Mouse (Mus musculus): ENCODE results near the gene Fkbp7. TPM values are rescaled to one million over a fixed set of nuclear protein-coding genes. Genes with fewer than 3 reads are reported as not detected.

The Fkbp7 gene
- polyA plus RNA-seq, 1 experiment from 2014 or later = 57.9 TPM

DNA sequence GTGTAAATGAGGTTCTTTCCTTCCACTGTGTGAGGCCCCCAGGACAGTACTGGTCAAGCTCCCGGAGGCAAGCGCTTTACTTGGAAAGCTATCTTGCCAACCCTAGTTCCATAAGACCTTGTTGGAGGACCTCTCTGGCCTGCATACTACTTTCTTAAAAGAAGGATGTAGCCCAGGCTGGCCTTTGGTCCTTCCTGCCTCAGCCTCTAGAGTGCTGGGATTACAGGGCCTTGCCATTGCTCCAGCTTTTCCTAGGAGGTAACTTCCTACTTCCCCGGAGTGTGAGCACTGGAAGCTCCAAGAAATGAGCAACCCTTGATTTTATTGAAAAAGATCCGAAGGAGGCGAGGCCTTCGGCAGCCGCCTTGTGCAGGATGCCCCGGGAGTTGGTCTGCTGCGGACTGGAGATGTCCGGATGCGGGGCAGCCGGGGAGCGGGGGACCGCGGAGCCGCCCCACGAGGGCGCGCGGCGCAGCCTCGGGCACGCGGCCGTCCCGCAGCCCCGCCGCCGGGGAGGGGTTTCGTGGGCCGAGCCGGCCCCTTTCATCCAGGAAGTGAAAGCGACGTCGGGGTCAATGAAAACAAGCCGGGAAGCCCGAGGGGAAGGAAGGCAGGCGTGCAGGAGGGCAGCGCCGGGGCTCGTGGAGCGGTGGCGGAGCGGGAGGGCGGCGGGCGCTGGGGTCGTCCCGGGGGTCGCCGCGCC is 2.0 kb upstream of the Fkbp7 start, which contains the start of gene Plekha3:
TSS of gene Plekha3 (plus strand) at position 557 of the 703 bp plus-strand sequence.
- peak within 1 kb of the TSS; percentile 41 for H3K4me2 ChIP-seq (ENCODE audit: low read length)
- WGBS = 4% methylated on average over 49 of the region's 52 CpGs
- H3K9ac ChIP-seq (ENCODE audit: low read length) = peak within 1 kb of the TSS; percentile 72
- ATAC-seq (replicated peaks; ENCODE audit: low FRiP score, low TSS enrichment, low read depth) (peak; percentile 79), DNase-seq (ENCODE audit: low spot score) (peak; percentile 87)
- peak within 1 kb of the TSS; percentile 82 for H3K27ac ChIP-seq (ENCODE audit: low read depth)
- H3K4me3 ChIP-seq (ENCODE audit: low read depth, low read length) = peak within 1 kb of the TSS; percentile 80
- H3K27me3 ChIP-seq (replicated peaks; ENCODE audit: control insufficient read depth, insufficient read depth, low read length) = no peaks in the 10 kb centered on the region
- H3K36me3 ChIP-seq (ENCODE audit: control insufficient read depth, insufficient read depth, low read length) = no peaks in the 10 kb centered on the region
- peaks cover 9% of the 10 kb centered on the region for H3K4me1 ChIP-seq (replicated peaks; ENCODE audit: control insufficient read depth, insufficient read depth, low read length)
- no peaks in the 10 kb centered on the region for H3K9me3 ChIP-seq (ENCODE audit: control insufficient read depth, low read length)

DNA sequence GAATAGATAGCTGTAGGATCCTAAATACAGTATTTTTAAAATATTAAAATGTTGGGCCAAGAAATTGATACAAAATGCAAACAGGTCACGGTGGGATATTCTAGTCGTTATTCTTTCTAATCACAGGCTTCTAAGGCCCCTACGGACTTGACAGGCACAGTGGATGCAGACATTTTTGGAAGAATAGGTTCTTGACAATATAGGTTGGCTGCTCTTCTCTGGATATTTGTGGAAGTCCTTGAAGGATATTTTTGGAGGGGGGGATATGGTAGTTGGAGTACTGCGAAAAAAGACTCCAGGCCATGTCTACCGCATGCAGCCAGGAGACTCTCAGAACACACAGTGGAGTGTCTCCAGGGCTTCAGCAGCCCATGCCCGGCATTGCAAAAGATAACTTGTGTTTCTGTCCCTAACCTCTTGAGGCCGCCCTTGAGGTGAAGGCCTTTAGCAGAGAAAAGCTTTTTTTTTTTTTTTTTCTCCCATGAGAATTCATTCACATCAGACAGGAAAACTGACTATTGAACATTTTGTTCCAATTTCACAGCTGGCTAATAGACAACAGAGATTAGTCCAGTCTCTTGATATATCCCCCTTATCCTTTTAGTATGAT is 661 bp upstream of the Fkbp7 start:
- Histone ChIP-seq H3K4me1 (replicated peaks; ENCODE audit: control insufficient read depth, insufficient read depth, low read length) (peaks cover 9% of the 10 kb centered on the region), H3K9ac (ENCODE audit: low read length) (no peak overlapping the region), H3K27me3 (replicated peaks; ENCODE audit: control insufficient read depth, insufficient read depth, low read length) (no peaks in the 10 kb centered on the region), H3K4me2 (ENCODE audit: low read length) (peak overlapping the region; percentile 79), H3K4me3 (ENCODE audit: low read depth, low read length) (peak overlapping the region; percentile 55), H3K27ac (ENCODE audit: low read depth) (peak overlapping the region; percentile 82; the same call in 1 of the 2 replicates), H3K9me3 (ENCODE audit: control insufficient read depth, low read length) (no peaks in the 10 kb centered on the region), H3K36me3 (ENCODE audit: control insufficient read depth, insufficient read depth, low read length) (peaks cover 9% of the 10 kb centered on the region)
- ATAC-seq (replicated peaks; ENCODE audit: low FRiP score, low TSS enrichment, low read depth) = no peak
- 45% methylated on average over 7 of the region's 7 CpGs for whole genome bisulfite sequencing
- no peak for DNase-seq (ENCODE audit: low spot score)

- Histone ChIP-seq H3K27me3 (replicated peaks; ENCODE audit: control insufficient read depth, insufficient read depth, low read length) (no peaks in the 10 kb centered on the region), H3K4me2 (ENCODE audit: low read length) (peak overlapping the region; percentile 79), H3K9ac (ENCODE audit: low read length) (peak overlapping the region; percentile 67), H3K4me1 (replicated peaks; ENCODE audit: control insufficient read depth, insufficient read depth, low read length) (peaks cover 9% of the 10 kb centered on the region), H3K9me3 (ENCODE audit: control insufficient read depth, low read length) (no peaks in the 10 kb centered on the region), H3K4me3 (ENCODE audit: low read depth, low read length) (peak overlapping the region; percentile 55), H3K27ac (ENCODE audit: low read depth) (peak overlapping the region; percentile 82), H3K36me3 (ENCODE audit: control insufficient read depth, insufficient read depth, low read length) (peaks cover 14% of the 10 kb centered on the region)
- 15% methylated on average over 9 of the region's 9 CpGs for WGBS
- ATAC-seq (replicated peaks; ENCODE audit: low FRiP score, low TSS enrichment, low read depth) (no peak), DNase-seq (ENCODE audit: low spot score) (peak; percentile 55)
Measured at GRCm38 (mm10) chr2:76672134-76672745, 676 bp downstream of the Fkbp7 start.

GRCm38 (mm10) chr2:76671641-76672040 is 1.3 kb downstream of the Fkbp7 start:
- 83% methylated on average over 6 of the region's 6 CpGs for WGBS
- Histone ChIP-seq H3K9ac (ENCODE audit: low read length) (peak overlapping the region; percentile 67), H3K36me3 (ENCODE audit: control insufficient read depth, insufficient read depth, low read length) (peaks cover 17% of the 10 kb centered on the region), H3K9me3 (ENCODE audit: control insufficient read depth, low read length) (no peaks in the 10 kb centered on the region), H3K4me3 (ENCODE audit: low read depth, low read length) (peak overlapping the region; percentile 55), H3K27ac (ENCODE audit: low read depth) (no peak overlapping the region), H3K27me3 (replicated peaks; ENCODE audit: control insufficient read depth, insufficient read depth, low read length) (no peaks in the 10 kb centered on the region), H3K4me1 (replicated peaks; ENCODE audit: control insufficient read depth, insufficient read depth, low read length) (peaks cover 6% of the 10 kb centered on the region), H3K4me2 (ENCODE audit: low read length) (peak overlapping the region; percentile 79)
- ATAC-seq (replicated peaks; ENCODE audit: low FRiP score, low TSS enrichment, low read depth) (no peak), DNase-seq (ENCODE audit: low spot score) (no peak)

- ATAC-seq (replicated peaks; ENCODE audit: low FRiP score, low TSS enrichment, low read depth) = no peak
- Histone ChIP-seq H3K4me1 (replicated peaks; ENCODE audit: control insufficient read depth, insufficient read depth, low read length) (no peaks in the 10 kb centered on the region), H3K9ac (ENCODE audit: low read length) (no peak overlapping the region), H3K27me3 (replicated peaks; ENCODE audit: control insufficient read depth, insufficient read depth, low read length) (no peaks in the 10 kb centered on the region), H3K4me3 (ENCODE audit: low read depth, low read length) (no peak overlapping the region), H3K27ac (ENCODE audit: low read depth) (no peak overlapping the region), H3K9me3 (ENCODE audit: control insufficient read depth, low read length) (no peaks in the 10 kb centered on the region), H3K36me3 (ENCODE audit: control insufficient read depth, insufficient read depth, low read length) (peaks cover 46% of the 10 kb centered on the region), H3K4me2 (ENCODE audit: low read length) (no peak overlapping the region)
- DNase-seq (ENCODE audit: low spot score) = no peak
- whole genome bisulfite sequencing = 77% methylated on average over 5 of the region's 5 CpGs
Measured at GRCm38 (mm10) chr2:76667200-76667599, 5.7 kb downstream of the Fkbp7 start.

- DNase-seq (ENCODE audit: low spot score) (no peak), ATAC-seq (replicated peaks; ENCODE audit: low FRiP score, low TSS enrichment, low read depth) (no peak)
- no peaks in the 10 kb centered on the region for H3K27me3 ChIP-seq (replicated peaks; ENCODE audit: control insufficient read depth, insufficient read depth, low read length)
- no peak overlapping the region for H3K4me3 ChIP-seq (ENCODE audit: low read depth, low read length)
- H3K4me1 ChIP-seq (replicated peaks; ENCODE audit: control insufficient read depth, insufficient read depth, low read length) = no peaks in the 10 kb centered on the region
- no peak overlapping the region for H3K9ac ChIP-seq (ENCODE audit: low read length)
- WGBS = 94% methylated on average over 7 of the region's 7 CpGs
- H3K27ac ChIP-seq (ENCODE audit: low read depth) = no peak overlapping the region
- H3K9me3 ChIP-seq (ENCODE audit: control insufficient read depth, low read length) = no peaks in the 10 kb centered on the region
- H3K36me3 ChIP-seq (ENCODE audit: control insufficient read depth, insufficient read depth, low read length) = peaks cover 51% of the 10 kb centered on the region
- H3K4me2 ChIP-seq (ENCODE audit: low read length) = no peak overlapping the region
Measured at GRCm38 (mm10) chr2:76665531-76665930, 7.4 kb downstream of the Fkbp7 start.

DNA sequence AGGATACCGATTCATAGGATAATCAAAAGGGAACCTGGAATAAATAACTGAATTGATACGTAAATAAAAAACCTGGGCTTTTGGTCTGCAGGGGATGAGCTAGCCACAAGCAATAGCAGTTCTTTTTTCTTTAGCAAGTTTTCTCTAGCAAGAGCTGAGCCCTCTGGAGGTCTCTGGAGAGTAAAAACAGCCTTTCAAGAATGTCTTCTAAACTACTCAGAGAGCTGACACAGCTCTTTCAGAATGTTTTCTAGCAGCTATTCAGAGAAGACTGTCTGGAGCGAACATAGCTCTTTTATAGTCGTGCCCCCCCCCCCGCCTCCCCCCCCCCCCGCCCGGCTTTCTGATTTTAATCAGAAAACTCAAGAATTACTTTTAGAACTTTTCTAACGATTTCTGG is 13.5 kb downstream of the Fkbp7 start:
- H3K27me3 ChIP-seq (replicated peaks; ENCODE audit: control insufficient read depth, insufficient read depth, low read length) = no peaks in the 10 kb centered on the region
- no peak overlapping the region for H3K4me2 ChIP-seq (ENCODE audit: low read length)
- no peak for ATAC-seq (replicated peaks; ENCODE audit: low FRiP score, low TSS enrichment, low read depth)
- no peak for DNase-seq (ENCODE audit: low spot score)
- peaks cover 23% of the 10 kb centered on the region for H3K36me3 ChIP-seq (ENCODE audit: control insufficient read depth, insufficient read depth, low read length)
- H3K27ac ChIP-seq (ENCODE audit: low read depth) = no peak overlapping the region
- H3K4me1 ChIP-seq (replicated peaks; ENCODE audit: control insufficient read depth, insufficient read depth, low read length) = no peaks in the 10 kb centered on the region
- 53% methylated on average over 4 of the region's 8 CpGs for WGBS
- H3K4me3 ChIP-seq (ENCODE audit: low read depth, low read length) = no peak overlapping the region
- no peaks in the 10 kb centered on the region for H3K9me3 ChIP-seq (ENCODE audit: control insufficient read depth, low read length)
- no peak overlapping the region for H3K9ac ChIP-seq (ENCODE audit: low read length)

- DNase-seq (ENCODE audit: low spot score) = no peak
- H3K4me3 ChIP-seq (ENCODE audit: low read depth, low read length) = no peak overlapping the region
- H3K9ac ChIP-seq (ENCODE audit: low read length) = no peak overlapping the region
- no peaks in the 10 kb centered on the region for H3K4me1 ChIP-seq (replicated peaks; ENCODE audit: control insufficient read depth, insufficient read depth, low read length)
- 71% methylated on average over 13 of the region's 13 CpGs for WGBS
- H3K27ac ChIP-seq (ENCODE audit: low read depth) = no peak overlapping the region
- H3K9me3 ChIP-seq (ENCODE audit: control insufficient read depth, low read length) = no peaks in the 10 kb centered on the region
- no peak for ATAC-seq (replicated peaks; ENCODE audit: low FRiP score, low TSS enrichment, low read depth)
- H3K27me3 ChIP-seq (replicated peaks; ENCODE audit: control insufficient read depth, insufficient read depth, low read length) = no peaks in the 10 kb centered on the region
- no peak overlapping the region for H3K4me2 ChIP-seq (ENCODE audit: low read length)
- H3K36me3 ChIP-seq (ENCODE audit: control insufficient read depth, insufficient read depth, low read length) = peaks cover 17% of the 10 kb centered on the region
Measured at GRCm38 (mm10) chr2:76658551-76658950, 14.4 kb downstream of the Fkbp7 start.

All from intestine, embryonic 14.5 days (tissue).